Mouse (Mus musculus) layer of hippocampus, adult 9-11 months (tissue): Measurements from ENCODE around the gene Panx3.

Source experiments
- DNase-seq: peaks from one replicate; pipeline ENCODE4 v3.0.0; 2022

Panx3 gene

GRCm38 (mm10) chr9:37629941-37630340 lies 39.1 kb downstream of the Panx3 start:
- no peak for DNase-seq

GRCm38 (mm10) chr9:37628581-37628980 lies 40.5 kb downstream of the Panx3 start:
- DNase-seq = no peak

GRCm38 (mm10) chr9:37627263-37627662 lies 41.8 kb downstream of the Panx3 start:
- DNase-seq = no peak

GRCm38 (mm10) chr9:37626103-37626567 lies 42.9 kb downstream of the Panx3 start:
- peak; percentile 42 for DNase-seq

GRCm38 (mm10) chr9:37625641-37626040 lies 43.4 kb downstream of the Panx3 start:
- peak; percentile 91 for DNase-seq

GRCm38 (mm10) chr9:37625129-37625528 lies 43.9 kb downstream of the Panx3 start:
- no peak for DNase-seq

GRCm38 (mm10) chr9:37624502-37624901 lies 44.5 kb downstream of the Panx3 start:
- no peak for DNase-seq

- no peak for DNase-seq
Observed at GRCm38 (mm10) chr9:37623981-37624380, 45.1 kb downstream of the Panx3 start.

- peak; percentile 47 for DNase-seq
Observed at GRCm38 (mm10) chr9:37621290-37621689, 47.7 kb downstream of the Panx3 start.

GRCm38 (mm10) chr9:37616770-37617169 lies 52.3 kb downstream of the Panx3 start:
- DNase-seq = no peak

- DNase-seq = peak; percentile 34
Observed at GRCm38 (mm10) chr9:37615220-37615619, 53.8 kb downstream of the Panx3 start.

- DNase-seq = no peak
Observed at GRCm38 (mm10) chr9:37614316-37614715, 54.7 kb downstream of the Panx3 start.

- no peak for DNase-seq
Observed at GRCm38 (mm10) chr9:37613911-37614280, 55.1 kb downstream of the Panx3 start.

- peak; percentile 92 for DNase-seq
Observed at GRCm38 (mm10) chr9:37613182-37613910, 55.7 kb downstream of the Panx3 start, which contains the start of gene Spa17. TSS of gene Spa17 (minus strand) at chr9:37613722.
